Mouse (Mus musculus): ENCODE results near the gene Ccdc115. TPM values are rescaled to one million over a fixed set of nuclear protein-coding genes. Genes with fewer than 3 reads are reported as not detected.

The Ccdc115 gene
- total RNA-seq, 2 experiments from 2014 or later, result 26.6 to 27.7 TPM

Small RNA genes within 50 kb of the gene (microRNA-seq; reads per million reads assigned to microRNA genes)
- not detected for gene Mir5103

Other genes starting within 250 kb of the Ccdc115 start
- gene Imp4, start 179 bp upstream of the Ccdc115 start, total RNA-seq (2021), result 10 to 100 TPM; 58.2 to 62.2 TPM
- gene Ptpn18, start 20.1 kb upstream of the Ccdc115 start, total RNA-seq (2021), result 10 to 100 TPM; 10.4 to 10.9 TPM
- gene Prss39, start 58.7 kb upstream of the Ccdc115 start, total RNA-seq (2021), result not detected
- not detected for gene Cfc1, start 96.0 kb upstream of the Ccdc115 start, total RNA-seq (2021)
- not detected for gene Prss40, start 121.3 kb upstream of the Ccdc115 start, total RNA-seq (2021)
- 1 to 10 TPM; 1.7 to 1.8 TPM for gene Amer3, start 140.0 kb upstream of the Ccdc115 start, total RNA-seq (2021)

All from adrenal gland, postnatal 4 days (tissue).